Mouse (Mus musculus) cortical plate, adult 2 months (tissue): ENCODE measurements around the gene Pla2r1.

Source experiments
- CTCF ChIP-seq: fragments of 200-500 bp; IDR thresholded peaks from 2 replicates; pipeline ENCODE4 v1.5.1; 2011; ENCODE audit warnings: mild to moderate bottlenecking, control low read depth, low read length; ENCODE audit not compliant: insufficient read depth; ENCODE audit errors: extremely low read depth
- POLR2A ChIP-seq: fragments of 200-500 bp; IDR thresholded peaks from 2 replicates; pipeline ENCODE4 v1.6.1; 2011; ENCODE audit warnings: mild to moderate bottlenecking, low read length, control low read depth; ENCODE audit not compliant: insufficient read depth; ENCODE audit errors: extremely low read depth

DNA sequence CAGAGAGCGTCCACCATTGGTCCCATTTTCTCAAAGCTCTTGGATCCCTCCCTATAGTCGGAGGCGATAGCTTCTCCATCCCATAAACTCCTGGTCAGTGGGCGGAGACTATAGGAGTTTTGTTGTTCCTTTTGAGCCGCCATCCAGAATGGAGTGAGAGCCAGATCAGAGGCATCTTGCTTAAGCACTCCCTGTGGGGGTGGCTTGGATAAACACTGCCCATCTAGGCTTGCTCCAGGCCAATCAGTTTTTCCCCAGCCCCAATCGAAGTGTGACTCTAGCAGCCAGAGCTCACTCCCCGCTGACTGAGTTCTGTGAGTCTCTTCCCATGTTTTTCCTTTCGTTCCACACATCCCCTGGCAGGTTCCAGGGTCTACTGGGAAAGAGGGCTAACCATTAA lies 138.8 kb downstream of the Pla2r1 start:
- no peak for TF ChIP-seq CTCF
- TF ChIP-seq POLR2A: no peak
